ENCODE assay signal across 11 mouse cellular contexts in the genomic region with DNA sequence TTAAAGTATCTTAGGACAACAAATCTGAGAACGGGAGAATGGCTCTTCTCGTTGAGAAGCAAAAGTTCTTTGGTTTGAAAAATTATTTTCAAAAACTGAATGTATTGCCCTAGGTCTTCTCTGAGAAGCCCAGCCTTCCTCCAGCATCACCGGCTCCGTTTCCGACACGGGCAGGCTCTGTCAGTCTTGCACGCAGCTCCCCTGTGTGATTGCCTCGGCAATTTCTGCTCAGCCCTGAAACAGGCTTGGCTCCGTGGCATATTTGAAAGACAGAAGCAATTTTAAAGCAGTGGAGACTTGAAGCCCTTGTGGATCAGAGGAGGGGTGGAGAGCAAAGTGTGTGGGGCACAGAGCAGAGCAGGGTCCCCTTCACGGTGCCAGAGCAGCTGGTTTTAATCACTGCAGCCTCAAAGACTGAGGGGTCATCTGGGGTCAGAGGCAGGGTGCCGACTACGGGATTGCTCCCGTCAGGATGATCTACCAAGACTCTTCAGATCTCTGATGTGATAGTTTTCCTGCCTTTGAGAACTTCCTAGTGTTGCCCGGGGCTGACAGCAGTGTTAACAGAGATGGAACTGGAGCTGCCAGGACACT.
DNase-seq lines count a peak whose midpoint lies in the region; ATAC-seq lines count a peak whose summit lies in the region.
"Had no signal": no experiment of that assay in that cellular context is flagged by ENCODE, and none has a peak within 500 bp of the region (broad histone marks: within the 10 kb centered on the region; RNA-seq: fewer than 3 reads in every experiment).

No protein-coding gene starts in this region.

- peak overlapping the region; percentile 29; the same call in 1 of the 2 replicates for H3K27ac ChIP-seq in embryonic facial prominence, embryonic 13.5 days
- no peak overlapping the region for H3K27ac ChIP-seq in intestine, embryonic 15.5 days
- H3K27ac ChIP-seq: stomach, embryonic 15.5 days had no signal

- peak overlapping the region; percentile 27; the same call in 1 of the 2 replicates for H3K9ac ChIP-seq in embryonic facial prominence, embryonic 13.5 days
- no peak overlapping the region for H3K9ac ChIP-seq in intestine, embryonic 15.5 days
- H3K9ac ChIP-seq: stomach, embryonic 15.5 days had no signal

- H3K4me3 ChIP-seq in embryonic facial prominence, embryonic 13.5 days, result no peak overlapping the region
- no peak overlapping the region for H3K4me3 ChIP-seq in intestine, embryonic 15.5 days (replicated peaks)
- H3K4me3 ChIP-seq: stomach, embryonic 15.5 days had no signal

- H3K4me2 ChIP-seq in embryonic facial prominence, embryonic 13.5 days, result 0 out of 2 replicates have a peak overlapping the region, but pooled peaks have one; percentile 7
- no peak overlapping the region for H3K4me2 ChIP-seq in intestine, embryonic 15.5 days (replicated peaks)
- H3K4me2 ChIP-seq: stomach, embryonic 15.5 days had no signal

- no peak for ATAC-seq in embryonic facial prominence, embryonic 13.5 days (ENCODE audit: insufficient number of reproducible peaks, insufficient read depth, low FRiP score, low TSS enrichment, low read depth)
- ATAC-seq in intestine, embryonic 15.5 days, result no peak
- ATAC-seq: Patski had no signal

- no peaks in the 10 kb centered on the region for H3K27me3 ChIP-seq in embryonic facial prominence, embryonic 13.5 days
- no peaks in the 10 kb centered on the region for H3K27me3 ChIP-seq in intestine, embryonic 15.5 days (replicated peaks)
- H3K27me3 ChIP-seq: Patski; stomach, embryonic 15.5 days had no signal

- H3K9me3 ChIP-seq in embryonic facial prominence, embryonic 13.5 days, result no peaks in the 10 kb centered on the region
- H3K9me3 ChIP-seq in intestine, embryonic 15.5 days, result no peaks in the 10 kb centered on the region
- H3K9me3 ChIP-seq: stomach, embryonic 15.5 days had no signal

- H3K36me3 ChIP-seq in embryonic facial prominence, embryonic 13.5 days, result peaks cover 30% of the 10 kb centered on the region
- H3K36me3 ChIP-seq in intestine, embryonic 15.5 days, result no peaks in the 10 kb centered on the region
- H3K36me3 ChIP-seq: stomach, embryonic 15.5 days had no signal

- WGBS in embryonic facial prominence, embryonic 13.5 days, result 8% methylated on average over 14 of the region's 14 CpGs
- WGBS in intestine, embryonic 15.5 days, result 37% methylated on average over 14 of the region's 14 CpGs

- DNase-seq in gastrocnemius, postnatal 25 days, result peak; percentile 57
- DNase-seq in gastrocnemius, postnatal 10 days, result no peak
- peak; percentile 35 for DNase-seq in Muller cell, postnatal 12 days (ENCODE audit: inconsistent ontology term)
- DNase-seq in lung, postnatal 4 days, result peak; percentile 38 to 54
- no peak for DNase-seq in spleen, postnatal 10 days (ENCODE audit: low spot score in 2 of 2)
- no peak for DNase-seq in left cerebral cortex, adult 9 months (ENCODE audit: low spot score in 2 of 2)
- DNase-seq: cerebellum, postnatal 36 days had no signal

- H3K4me1 ChIP-seq in embryonic facial prominence, embryonic 13.5 days, result peaks cover 47% of the 10 kb centered on the region
- no peaks in the 10 kb centered on the region; the same call in 1 of the 2 replicates for H3K4me1 ChIP-seq in intestine, embryonic 15.5 days (replicated peaks)

Comparison
In these comparisons a context has a peak if more than half of its experiments do, and no peak if none do; other contexts are left out.
1. DNase-seq: peak in gastrocnemius, postnatal 25 days (single experiment), Muller cell, postnatal 12 days (single experiment) and lung, postnatal 4 days (2 of 2); none in gastrocnemius, postnatal 10 days (single experiment), spleen, postnatal 10 days (0 of 2) and left cerebral cortex, adult 9 months (0 of 2).